Mouse (Mus musculus) E14TG2a.4 (cell line): ENCODE data around the gene Olfr646.

Experiments used
- H3K27me3 ChIP-seq: 2 replicates; pipeline ENCODE4 v1.6.1; 2014; ENCODE audit warnings: low read length, control low read depth; ENCODE audit not compliant: insufficient read depth
- H3K36me3 ChIP-seq: 2 replicates; pipeline ENCODE4 v1.6.1; 2014; ENCODE audit warnings: low read length, control low read depth; ENCODE audit not compliant: insufficient read depth
- H3K4me1 ChIP-seq: replicated peaks from 2 replicates; pipeline ENCODE4 v1.6.1; 2014; ENCODE audit warnings: low read depth, low read length, control low read depth
- H3K4me3 ChIP-seq: replicated peaks from 2 replicates; pipeline ENCODE4 v1.5.1; 2014; ENCODE audit warnings: mild to moderate bottlenecking, low read length
- H3K9me3 ChIP-seq: 2 replicates; pipeline ENCODE4 v1.6.1; 2014; ENCODE audit warnings: low read length, control low read depth
- CTCF ChIP-seq: conservative IDR thresholded peaks from 2 replicates; pipeline ENCODE4 v1.5.1; 2014; ENCODE audit warnings: low read length
- NANOG ChIP-seq: IDR thresholded peaks from 2 replicates; pipeline ENCODE4 v1.6.1; 2014; ENCODE audit warnings: borderline replicate concordance, low read length, mixed read lengths
- POU5F1 ChIP-seq: IDR thresholded peaks from 2 replicates; pipeline ENCODE4 v1.6.1; 2014; ENCODE audit warnings: low read length, borderline replicate concordance

The Olfr646 gene

GRCm38 (mm10) chr7:104104757-104104972 lies at the start of gene Olfr646:
TSS of gene Olfr646 (plus strand) at chr7:104104873.
- Histone ChIP-seq H3K27me3 (no peaks in the 10 kb centered on the region), H3K36me3 (no peaks in the 10 kb centered on the region), H3K9me3 (no peaks in the 10 kb centered on the region), H3K4me3 (no peak within 1 kb of the TSS), H3K4me1 (no peaks in the 10 kb centered on the region)
- no peak for TF ChIP-seq POU5F1

DNA sequence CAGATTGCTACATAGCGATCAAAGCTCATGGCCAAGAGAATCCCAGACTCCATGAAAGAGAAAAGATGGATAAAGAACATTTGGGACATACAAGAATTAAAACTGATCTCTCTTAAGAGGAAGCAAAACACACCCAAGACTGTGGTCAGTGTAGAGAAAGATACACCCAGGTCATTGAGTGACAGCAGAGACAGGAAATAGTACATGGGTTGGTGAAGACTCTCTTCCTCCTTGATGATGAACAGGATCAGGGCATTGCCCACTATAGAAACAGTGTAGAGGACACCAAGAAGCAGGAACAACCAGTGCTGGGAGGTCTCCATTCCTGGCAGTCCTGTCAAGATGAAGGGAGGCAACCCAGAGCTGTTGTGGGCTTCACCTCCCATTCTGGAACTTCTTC lies 45.5 kb upstream of the Olfr646 start:
- TF ChIP-seq CTCF (no peak), POU5F1 (no peak), NANOG (no peak)
- H3K9me3 ChIP-seq, result no peaks in the 10 kb centered on the region
- no peaks in the 10 kb centered on the region for H3K36me3 ChIP-seq
- H3K4me3 ChIP-seq, result no peak overlapping the region
- no peaks in the 10 kb centered on the region for H3K27me3 ChIP-seq
- no peaks in the 10 kb centered on the region for H3K4me1 ChIP-seq

DNA sequence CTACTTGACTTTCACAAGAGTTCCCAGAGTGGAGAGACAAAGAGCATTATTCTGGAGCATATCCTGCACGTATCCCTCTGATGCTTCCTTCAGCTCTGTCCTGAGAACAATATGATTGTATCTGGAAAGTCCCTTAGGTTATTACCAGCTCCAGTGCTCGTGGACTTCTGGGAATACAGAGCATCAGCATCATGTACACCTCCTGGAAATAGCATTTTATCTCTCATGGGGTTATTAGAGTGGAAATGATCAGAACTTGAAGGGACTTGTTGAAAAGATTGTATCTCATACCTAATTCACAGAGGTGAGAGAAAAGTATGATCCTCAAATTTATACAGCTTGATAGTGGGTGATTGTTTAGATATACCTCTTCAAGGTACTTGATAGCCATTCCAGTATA lies 43.3 kb upstream of the Olfr646 start, which contains the start of gene 4930516K23Rik:
TSS of gene 4930516K23Rik (minus strand) at position 101 of the 400 bp plus-strand sequence.
- Histone ChIP-seq H3K4me3 (no peak within 1 kb of the TSS), H3K9me3 (no peaks in the 10 kb centered on the region), H3K36me3 (no peaks in the 10 kb centered on the region), H3K27me3 (no peaks in the 10 kb centered on the region), H3K4me1 (no peaks in the 10 kb centered on the region)
- TF ChIP-seq POU5F1, result no peak
- no peak for TF ChIP-seq NANOG
- TF ChIP-seq CTCF, result no peak

DNA sequence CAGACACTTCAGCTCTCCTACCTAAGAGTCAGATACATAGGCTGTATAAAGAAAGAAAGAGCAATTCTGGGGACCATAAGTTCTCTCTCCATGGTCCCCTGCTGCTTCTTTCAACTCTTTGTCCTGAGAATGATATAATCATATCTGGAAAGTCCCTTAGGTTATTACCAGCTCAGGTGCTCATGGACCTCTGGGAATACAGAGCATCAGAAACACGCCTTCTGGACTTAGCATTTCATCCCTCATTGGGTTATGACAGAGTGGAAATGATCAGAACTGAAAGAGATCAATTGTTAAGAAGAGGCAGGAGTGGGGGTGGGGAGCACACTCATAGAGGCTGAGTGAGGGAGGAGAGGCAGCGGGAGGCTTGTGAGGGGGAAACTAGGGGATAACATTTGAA lies 32.9 kb upstream of the Olfr646 start, which contains the start of gene Olfr644:
TSS of gene Olfr644 (minus strand) at position 101 of the 400 bp plus-strand sequence.
- H3K36me3 ChIP-seq, result no peaks in the 10 kb centered on the region
- H3K4me1 ChIP-seq, result no peaks in the 10 kb centered on the region
- no peaks in the 10 kb centered on the region for H3K27me3 ChIP-seq
- TF ChIP-seq POU5F1 (no peak), NANOG (no peak), CTCF (no peak)
- H3K4me3 ChIP-seq, result no peak within 1 kb of the TSS
- no peaks in the 10 kb centered on the region; the same call in 1 of the 2 replicates for H3K9me3 ChIP-seq

DNA sequence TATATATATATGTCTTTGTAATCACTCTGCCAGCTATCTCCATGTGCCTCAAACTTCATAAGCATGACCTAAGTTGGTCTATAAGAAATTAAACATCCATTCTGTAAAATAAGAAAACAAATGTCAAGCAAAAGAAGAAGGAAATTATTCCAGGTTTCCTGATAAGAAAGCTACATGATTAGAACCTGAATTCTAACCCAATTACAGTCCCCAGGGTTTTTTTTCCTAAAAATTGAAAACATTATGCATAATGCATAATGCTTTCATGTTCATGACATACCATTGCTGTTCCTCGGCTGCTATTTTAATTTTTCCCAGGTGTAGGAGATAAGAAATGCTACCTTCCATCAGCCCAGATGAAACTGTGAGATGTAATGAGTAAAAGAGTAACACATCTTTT lies 19.3 kb upstream of the Olfr646 start, which contains the start of gene Olfr645:
TSS of gene Olfr645 (minus strand) at position 101 of the 400 bp plus-strand sequence.
- H3K4me3 ChIP-seq, result no peak within 1 kb of the TSS
- no peaks in the 10 kb centered on the region for H3K9me3 ChIP-seq
- H3K36me3 ChIP-seq, result no peaks in the 10 kb centered on the region
- no peaks in the 10 kb centered on the region for H3K27me3 ChIP-seq
- no peaks in the 10 kb centered on the region for H3K4me1 ChIP-seq
- TF ChIP-seq NANOG, result no peak
- no peak for TF ChIP-seq POU5F1
- TF ChIP-seq CTCF, result no peak

DNA sequence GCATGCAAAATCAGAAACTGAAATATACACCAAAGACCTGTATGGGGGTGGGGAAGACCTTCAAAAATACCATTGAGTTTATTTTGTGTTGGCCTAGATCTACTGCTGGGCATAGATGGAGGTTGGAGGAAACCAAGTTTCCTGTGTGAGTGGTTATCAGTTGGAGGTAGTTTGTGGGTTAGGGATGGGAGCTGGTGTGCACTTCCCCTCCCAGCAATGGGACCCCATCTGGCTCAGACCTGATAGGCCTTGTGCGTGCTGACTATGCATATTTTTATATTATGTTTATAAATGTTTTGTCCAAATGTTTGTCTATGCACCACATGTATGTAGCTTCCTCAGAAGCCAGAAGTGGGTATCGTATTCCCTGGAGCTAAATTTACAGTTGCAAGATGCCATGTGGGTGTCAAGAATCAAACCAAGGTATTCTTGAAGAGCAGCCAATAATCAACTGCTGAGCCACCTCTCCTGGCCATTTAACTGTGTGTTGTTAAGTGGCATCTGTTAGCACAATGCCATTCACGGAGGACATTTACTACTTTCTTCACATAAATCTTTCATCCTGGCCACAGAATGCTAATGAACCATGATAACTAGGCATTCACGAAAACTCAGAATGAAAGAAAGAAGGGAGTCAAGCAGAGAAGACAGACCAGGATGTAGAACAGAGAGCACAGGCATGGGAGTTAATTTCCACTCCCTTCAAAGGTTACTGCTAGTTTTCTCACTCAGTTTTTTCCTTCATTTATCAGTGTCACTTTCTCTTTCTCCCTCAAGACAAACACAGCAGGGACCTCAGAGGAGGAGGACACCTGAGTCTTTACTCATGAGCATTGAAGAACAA lies 538 bp upstream of the Olfr646 start:
- Histone ChIP-seq H3K27me3 (no peaks in the 10 kb centered on the region), H3K36me3 (no peaks in the 10 kb centered on the region), H3K9me3 (no peaks in the 10 kb centered on the region), H3K4me3 (no peak overlapping the region), H3K4me1 (no peaks in the 10 kb centered on the region)
- TF ChIP-seq CTCF (no peak), NANOG (no peak), POU5F1 (no peak)

DNA sequence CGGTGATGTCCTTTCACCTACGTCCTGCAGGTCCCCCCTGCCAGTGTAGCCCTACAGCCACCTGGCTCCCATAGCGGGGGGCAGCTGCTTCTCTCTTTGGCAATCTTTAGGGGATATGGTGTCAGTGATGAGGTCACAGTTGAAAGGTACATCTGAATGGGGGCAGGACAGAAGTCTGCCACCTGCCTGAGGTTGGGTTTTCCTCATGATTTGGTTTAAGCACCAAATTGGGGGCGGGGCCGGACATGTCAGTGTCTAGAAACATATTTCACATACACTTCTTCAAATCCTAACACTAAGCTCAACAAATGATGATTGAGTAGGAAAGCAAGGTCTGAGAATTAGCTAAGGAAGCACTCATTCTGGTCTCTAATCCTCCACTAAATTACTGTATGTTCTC lies 25.1 kb downstream of the Olfr646 start, which contains the start of gene Ubqln5:
TSS of gene Ubqln5 (minus strand) at position 101 of the 400 bp plus-strand sequence.
- TF ChIP-seq POU5F1 (no peak), NANOG (no peak), CTCF (no peak)
- no peaks in the 10 kb centered on the region for H3K4me1 ChIP-seq
- no peaks in the 10 kb centered on the region for H3K9me3 ChIP-seq
- peaks cover 4% of the 10 kb centered on the region; the same call in 1 of the 2 replicates for H3K27me3 ChIP-seq
- no peaks in the 10 kb centered on the region for H3K36me3 ChIP-seq
- no peak within 1 kb of the TSS for H3K4me3 ChIP-seq

GRCm38 (mm10) chr7:104137305-104137704 lies 32.6 kb downstream of the Olfr646 start, which contains the start of gene Olfr643:
TSS of gene Olfr643 (minus strand) at chr7:104137405.
- no peaks in the 10 kb centered on the region for H3K9me3 ChIP-seq
- no peaks in the 10 kb centered on the region for H3K4me1 ChIP-seq
- TF ChIP-seq CTCF (no peak), NANOG (no peak), POU5F1 (no peak)
- H3K4me3 ChIP-seq, result no peak within 1 kb of the TSS
- no peaks in the 10 kb centered on the region for H3K27me3 ChIP-seq
- no peaks in the 10 kb centered on the region for H3K36me3 ChIP-seq
